Mouse (Mus musculus) forebrain, embryonic 10.5 days (tissue): ENCODE results near the gene Fiz1. TPM values are rescaled to one million over a fixed set of nuclear protein-coding genes. Genes with fewer than 3 reads are reported as not detected.
"Not testable (repeated sequence)": the region's sequence is repeated elsewhere in the genome, so short reads cannot be mapped to it uniquely, and the experiment has no call there.

ENCODE experiments used
- DNase-seq: peaks from one replicate; pipeline ENCODE4 v3.0.0-alpha.2; 2017; ENCODE audit warnings: low spot score; ENCODE audit errors: extremely low spot score
- H3K27ac ChIP-seq: fragments of 300-500 bp; sonication (generic); 2 replicates; pipeline ENCODE4 v1.5.1; 2016; ENCODE audit warnings: mild to moderate bottlenecking
- H3K27me3 ChIP-seq: fragments of 300-500 bp; sonication (generic); 2 replicates; pipeline ENCODE4 v1.6.1; 2016; ENCODE audit warnings: mild to moderate bottlenecking; ENCODE audit not compliant: poor library complexity, severe bottlenecking
- H3K36me3 ChIP-seq: fragments of 300-500 bp; sonication (generic); replicated peaks from 2 replicates; pipeline ENCODE4 v1.6.1; 2016; ENCODE audit warnings: mild to moderate bottlenecking, moderate library complexity
- H3K4me1 ChIP-seq: fragments of 300-500 bp; sonication (generic); 2 replicates; pipeline ENCODE4 v1.6.1; 2016
- H3K4me3 ChIP-seq: fragments of 300-500 bp; sonication (generic); 2 replicates; pipeline ENCODE4 v1.5.1; 2016; ENCODE audit warnings: mild to moderate bottlenecking, moderate library complexity
- H3K9me3 ChIP-seq: fragments of 300-500 bp; sonication (generic); 2 replicates; pipeline ENCODE4 v1.6.1; 2016; ENCODE audit warnings: mild to moderate bottlenecking, moderate library complexity
- WGBS: fragments of 180-500 bp; shearing (Covaris S2); methylation state at CpG from one replicate; pipeline ENCODE4 v1.1.7; 2016; 5-methylcytosine and 5-hydroxymethylcytosine counted together
- polyA plus RNA-seq: library from polyadenylated mRNA; unstranded; fragments of >200 nt; fragmentation: Nextera tagmentation; extraction: Ambion mirVana; gene quantifications from 2 replicates; pipeline ENCODE4 v1.2.1, GENCODE M21; 2016

Gene Fiz1
- polyA plus RNA-seq, 1 experiment from 2014 or later, result 54.0 TPM

DNA sequence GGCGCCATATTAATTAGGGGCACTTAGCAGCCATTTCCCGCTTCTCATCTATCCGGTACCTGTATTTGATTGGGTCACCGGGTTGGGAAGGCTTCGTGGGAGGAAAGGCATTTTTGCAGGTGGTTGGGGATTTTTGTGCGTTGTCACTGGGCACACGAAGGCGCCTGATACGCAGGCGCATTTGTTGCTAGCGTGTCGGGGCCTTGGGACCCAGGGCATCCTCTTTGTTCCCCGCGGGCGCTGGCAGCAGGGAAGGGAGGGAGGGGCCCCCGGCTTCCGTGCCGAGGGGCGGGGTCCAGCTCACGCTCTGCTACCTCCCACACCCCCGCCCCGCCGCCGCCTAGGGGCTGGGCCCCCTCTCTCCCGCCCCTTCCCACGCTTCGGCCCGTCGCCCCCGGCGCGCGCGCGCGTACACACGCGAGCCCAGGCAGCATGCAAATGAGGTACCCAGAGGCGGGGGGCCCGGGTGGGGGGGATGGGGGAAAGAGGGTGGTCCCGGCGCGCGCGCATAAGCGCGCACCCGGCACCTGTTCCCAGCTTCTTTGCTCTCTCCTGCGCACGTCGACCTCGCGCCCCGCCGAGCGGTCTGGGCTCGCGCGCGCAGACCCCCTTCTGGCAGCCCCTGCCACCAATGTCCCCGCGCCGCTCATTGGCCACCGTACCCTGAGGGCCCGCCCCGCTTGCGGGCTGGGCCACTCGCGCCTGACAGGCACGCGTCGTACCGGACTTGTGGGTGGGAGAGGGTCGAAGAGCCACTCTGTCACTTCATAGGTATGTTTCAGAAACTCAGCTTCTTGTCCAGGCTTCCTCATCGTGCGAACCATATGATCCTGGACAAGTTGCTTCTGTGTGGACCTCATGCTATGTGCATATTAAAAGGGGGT lies 863 bp upstream of the Fiz1 start, which contains the start of gene Gm44973:
Gene Gm44973 (plus strand): TSS at position 379 of the 884 bp plus-strand sequence.
- peaks cover 25% of the 10 kb centered on the region for H3K4me1 ChIP-seq
- WGBS, result under 1% methylated on average over 57 of the region's 76 CpGs
- H3K27me3 ChIP-seq, result no peaks in the 10 kb centered on the region
- H3K9me3 ChIP-seq, result peaks cover 16% of the 10 kb centered on the region; the same call in 1 of the 2 replicates
- peak; percentile 95 for DNase-seq
- peaks cover 44% of the 10 kb centered on the region for H3K36me3 ChIP-seq
- peak within 1 kb of the TSS; percentile 73 for H3K4me3 ChIP-seq
- peak within 1 kb of the TSS; percentile 96 for H3K27ac ChIP-seq

DNA sequence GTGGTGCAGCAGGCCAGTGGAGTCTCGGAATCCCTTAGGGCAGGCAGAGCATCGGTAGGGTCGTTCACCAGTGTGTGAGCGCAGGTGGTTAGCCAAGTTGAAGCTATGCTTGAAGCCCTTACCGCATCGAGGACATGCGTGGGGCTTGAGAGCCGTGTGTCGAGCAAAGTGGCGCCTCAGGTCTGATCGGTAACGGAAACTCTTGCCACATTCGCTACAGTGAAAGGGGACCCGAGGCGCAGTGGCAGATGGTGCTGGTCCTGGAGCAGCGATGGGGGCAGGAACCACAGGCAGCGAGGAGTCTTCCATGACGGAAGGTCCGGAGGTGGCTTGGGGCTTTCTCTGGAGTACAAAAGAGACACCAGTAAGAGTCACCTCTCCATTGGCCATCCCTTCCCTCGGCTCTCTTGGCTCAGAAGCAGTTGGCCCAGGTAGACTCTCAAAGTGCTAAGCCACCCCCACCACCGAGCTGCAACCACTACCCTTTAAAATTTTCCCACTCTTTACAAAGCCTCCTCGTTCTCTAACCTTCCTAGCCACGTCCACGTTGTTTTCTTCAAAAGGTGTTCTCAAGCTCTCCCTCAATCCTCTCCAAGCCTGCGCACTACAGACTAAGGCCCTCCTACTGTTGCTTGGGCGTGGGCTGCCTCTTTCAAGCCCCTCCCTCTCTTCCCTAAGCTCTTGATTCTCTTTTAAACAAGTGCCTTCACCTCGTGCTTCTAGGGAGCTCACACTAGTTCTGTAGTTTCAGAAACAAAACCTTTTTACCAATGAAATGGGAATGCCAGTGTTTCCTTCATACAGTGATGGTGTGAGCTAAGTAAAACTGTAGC lies 1.6 kb downstream of the Fiz1 start:
- no peak for DNase-seq
- peak overlapping the region; percentile 73 for H3K4me3 ChIP-seq
- H3K4me1 ChIP-seq, result peaks cover 18% of the 10 kb centered on the region
- 91% methylated on average over 27 of the region's 27 CpGs for WGBS
- no peaks in the 10 kb centered on the region for H3K27me3 ChIP-seq
- H3K9me3 ChIP-seq, result peaks cover 27% of the 10 kb centered on the region
- 0 out of 2 replicates have a peak overlapping the region, but pooled peaks have one; percentile 15 for H3K27ac ChIP-seq
- peaks cover 64% of the 10 kb centered on the region for H3K36me3 ChIP-seq

DNA sequence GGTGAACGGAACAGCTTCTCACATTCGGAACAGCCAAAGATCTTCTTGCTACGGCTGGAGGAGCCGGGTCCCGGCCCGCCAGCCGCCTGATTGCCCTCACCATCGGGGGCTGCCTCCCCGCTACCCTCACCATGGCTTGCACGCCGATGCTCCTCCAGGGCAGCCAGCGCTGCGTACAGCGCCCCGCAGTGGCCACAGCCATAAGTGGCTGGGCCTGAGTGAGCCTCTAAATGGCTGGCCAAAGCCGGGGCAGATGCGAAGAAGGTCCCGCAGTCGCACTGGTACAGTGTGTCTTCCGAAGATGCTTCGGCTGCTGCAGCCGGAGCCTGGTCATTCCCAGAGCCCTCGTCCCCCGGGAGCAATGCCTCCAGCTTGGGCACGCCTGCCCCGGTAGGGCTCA lies 6.3 kb downstream of the Fiz1 start:
- Histone ChIP-seq H3K27me3 (no peaks in the 10 kb centered on the region), H3K36me3 (peaks cover 78% of the 10 kb centered on the region), H3K9me3 (peaks cover 18% of the 10 kb centered on the region), H3K4me3 (no peak overlapping the region), H3K27ac (no peak overlapping the region), H3K4me1 (peaks cover 4% of the 10 kb centered on the region)
- 97% methylated on average over 26 of the region's 26 CpGs for WGBS
- DNase-seq, result no peak

DNA sequence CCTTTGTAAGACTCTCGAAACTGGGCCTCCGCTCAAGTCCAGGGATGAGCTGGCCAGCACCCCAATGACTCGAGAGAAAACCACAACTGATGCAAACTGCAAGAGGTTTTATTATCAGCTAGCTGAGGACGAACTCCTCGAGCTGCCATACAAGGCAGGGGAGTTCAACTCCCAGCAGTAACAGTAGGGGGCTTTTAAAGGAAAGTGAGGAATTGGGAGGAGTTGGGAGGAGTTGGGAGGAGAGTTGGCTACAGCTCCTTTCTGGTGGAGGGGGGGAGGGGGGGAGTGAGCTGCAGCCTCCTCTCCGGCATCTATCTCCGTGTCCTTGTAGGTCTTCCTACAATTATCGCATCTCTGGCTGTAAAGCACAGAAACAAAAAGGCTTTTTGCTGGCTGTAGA lies 11.6 kb downstream of the Fiz1 start:
- not testable (repeated sequence) for H3K4me1 ChIP-seq, DNase-seq, H3K4me3 ChIP-seq, H3K27ac ChIP-seq, H3K27me3 ChIP-seq
- WGBS, result 80% methylated on average over 8 of the region's 8 CpGs
- Histone ChIP-seq H3K9me3 (peaks cover 10% of the 10 kb centered on the region; the same call in 1 of the 2 replicates), H3K36me3 (peaks cover 24% of the 10 kb centered on the region)

DNA sequence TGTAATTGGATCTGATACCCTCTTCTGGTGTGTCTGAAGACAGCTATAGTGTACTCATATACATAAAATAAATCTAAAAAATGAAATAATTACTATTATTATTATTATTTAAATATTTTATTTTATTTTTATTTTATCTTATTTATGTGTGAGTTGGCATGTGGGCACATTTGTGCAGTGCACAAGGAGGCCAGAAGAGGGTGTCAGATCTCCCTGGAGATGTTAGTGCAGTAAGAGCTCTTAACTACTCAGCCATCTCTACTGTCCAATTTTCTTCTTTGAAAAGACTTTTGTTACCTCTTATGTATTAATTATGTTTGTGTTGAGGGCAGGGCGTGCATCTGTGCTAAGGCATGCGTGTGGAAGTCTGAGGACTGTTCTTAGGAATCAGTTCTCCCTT lies 14.6 kb downstream of the Fiz1 start:
- DNase-seq, result no peak
- 52% methylated on average over 2 of the region's 2 CpGs for WGBS
- Histone ChIP-seq H3K27me3 (peaks cover 7% of the 10 kb centered on the region), H3K9me3 (peaks cover 10% of the 10 kb centered on the region), H3K36me3 (no peaks in the 10 kb centered on the region), H3K27ac (no peak overlapping the region), H3K4me3 (no peak overlapping the region), H3K4me1 (peaks cover 19% of the 10 kb centered on the region)

DNA sequence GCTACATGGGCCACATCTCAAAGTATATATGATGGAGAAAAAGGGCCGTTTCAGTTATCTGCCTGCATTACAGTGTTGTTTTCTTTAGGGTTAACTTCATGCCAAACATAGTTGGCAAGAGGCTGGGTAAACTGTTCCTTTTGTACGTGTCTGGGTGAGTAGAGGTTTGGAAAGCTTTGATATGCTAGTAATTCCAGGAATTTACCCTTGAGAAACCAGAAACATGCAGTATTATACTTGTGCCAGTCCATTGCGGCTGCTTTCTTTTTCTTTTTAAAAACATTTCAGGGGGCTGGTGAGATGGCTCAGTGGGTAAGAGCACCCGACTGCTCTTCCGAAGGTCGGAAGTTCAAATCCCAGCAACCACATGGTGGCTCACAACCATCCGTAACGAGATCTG lies 17.6 kb downstream of the Fiz1 start:
- Histone ChIP-seq H3K36me3 (peaks cover 27% of the 10 kb centered on the region), H3K27ac (peak overlapping the region; percentile 90), H3K9me3 (peaks cover 27% of the 10 kb centered on the region), H3K4me3 (peak overlapping the region; percentile 82), H3K4me1 (peaks cover 38% of the 10 kb centered on the region), H3K27me3 (peaks cover 36% of the 10 kb centered on the region)
- WGBS, result 69% methylated on average over 8 of the region's 8 CpGs
- no peak for DNase-seq

DNA sequence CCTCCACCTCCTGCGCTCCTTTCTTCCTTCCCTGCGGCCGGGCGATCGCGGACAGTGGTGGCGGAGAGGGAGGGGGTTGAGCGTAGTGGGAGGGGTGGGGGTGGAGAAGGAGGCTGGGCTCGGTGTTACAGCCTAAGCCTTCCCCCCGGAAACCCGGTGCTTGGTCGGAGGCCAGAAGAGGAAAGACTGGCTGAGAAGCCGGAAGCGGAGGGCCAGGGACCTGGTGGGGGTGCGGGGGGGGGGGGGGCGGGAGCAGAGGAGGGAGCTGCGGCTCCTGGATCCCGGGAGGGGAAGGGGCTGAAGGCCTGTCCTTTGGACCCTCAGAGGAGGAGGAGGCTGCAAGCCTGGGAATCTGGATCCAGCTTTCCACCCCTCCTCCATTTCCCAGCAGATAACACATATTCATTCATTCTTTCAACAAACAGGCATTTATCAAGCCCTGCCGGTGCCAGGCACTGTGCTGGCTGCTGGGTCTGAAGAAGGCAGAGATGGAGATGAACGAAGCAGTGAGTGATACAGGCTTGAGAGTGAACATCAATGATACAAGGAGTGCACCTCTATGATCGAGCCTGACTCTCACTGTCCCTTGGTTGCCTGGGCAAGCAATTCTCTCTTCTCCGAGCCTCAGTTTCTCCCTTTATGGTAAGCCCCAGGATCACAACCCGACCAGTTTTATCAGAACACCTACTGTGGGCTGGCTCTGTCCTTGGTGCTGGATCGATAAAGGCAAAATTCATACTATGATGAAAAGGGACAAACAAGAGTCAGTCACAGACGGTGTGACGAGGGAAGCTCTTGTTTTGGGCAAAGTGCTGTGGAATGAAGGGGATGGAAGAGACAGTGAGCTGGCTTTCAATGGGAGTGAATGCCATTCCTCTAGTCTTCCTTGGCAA lies 18.2 kb downstream of the Fiz1 start, which contains the start of gene Zfp579:
Gene Zfp579 (minus strand): TSS at position 156 of the 893 bp plus-strand sequence.
- 6% methylated on average over 23 of the region's 26 CpGs for WGBS
- Histone ChIP-seq H3K4me1 (peaks cover 38% of the 10 kb centered on the region), H3K27me3 (peaks cover 36% of the 10 kb centered on the region), H3K27ac (peak within 1 kb of the TSS; percentile 90), H3K36me3 (peaks cover 34% of the 10 kb centered on the region), H3K4me3 (peak within 1 kb of the TSS; percentile 82), H3K9me3 (peaks cover 28% of the 10 kb centered on the region)
- peak; percentile 94 for DNase-seq

DNA sequence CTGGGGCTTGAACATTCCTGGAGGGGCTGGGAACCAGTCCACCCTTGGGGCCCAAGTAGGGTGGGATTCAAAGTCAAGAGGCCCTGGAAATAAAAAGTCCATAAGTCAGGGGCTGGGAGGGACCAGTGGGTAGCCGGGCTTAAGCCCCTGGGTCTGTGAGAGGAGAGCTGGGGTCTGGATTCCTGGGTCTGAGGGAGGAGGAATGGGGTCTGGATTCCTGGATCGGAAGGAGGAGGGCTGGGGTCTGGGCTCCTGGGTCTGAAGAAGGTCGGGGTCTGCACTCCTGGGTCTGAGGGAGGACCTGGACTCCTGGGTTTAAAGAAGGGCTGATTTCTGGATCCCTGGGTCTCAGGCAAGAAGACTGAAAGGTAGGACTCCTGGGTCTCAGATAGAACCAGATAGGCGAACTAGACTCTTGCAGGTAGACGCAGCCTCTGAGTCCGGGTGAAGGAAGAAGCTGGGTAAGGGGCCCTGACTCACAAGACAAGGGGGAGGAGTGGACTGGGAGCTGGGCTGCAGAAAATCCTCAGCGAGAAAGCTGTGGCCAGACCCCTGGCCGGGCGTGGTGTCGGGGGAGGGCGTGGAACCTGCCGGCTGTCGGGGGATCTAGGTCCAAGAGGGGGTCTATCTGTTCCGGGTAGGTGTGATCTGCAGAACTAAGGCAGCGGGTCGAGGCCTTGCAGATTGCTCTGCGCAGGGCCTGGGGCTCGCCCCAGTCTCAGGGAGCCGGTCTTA lies 19.1 kb downstream of the Fiz1 start:
- Histone ChIP-seq H3K4me1 (peaks cover 38% of the 10 kb centered on the region), H3K27me3 (peaks cover 36% of the 10 kb centered on the region), H3K27ac (peak overlapping the region; percentile 90), H3K4me3 (peak overlapping the region; percentile 82), H3K9me3 (peaks cover 35% of the 10 kb centered on the region), H3K36me3 (peaks cover 42% of the 10 kb centered on the region)
- no peak for DNase-seq
- 7% methylated on average over 19 of the region's 19 CpGs for WGBS

DNA sequence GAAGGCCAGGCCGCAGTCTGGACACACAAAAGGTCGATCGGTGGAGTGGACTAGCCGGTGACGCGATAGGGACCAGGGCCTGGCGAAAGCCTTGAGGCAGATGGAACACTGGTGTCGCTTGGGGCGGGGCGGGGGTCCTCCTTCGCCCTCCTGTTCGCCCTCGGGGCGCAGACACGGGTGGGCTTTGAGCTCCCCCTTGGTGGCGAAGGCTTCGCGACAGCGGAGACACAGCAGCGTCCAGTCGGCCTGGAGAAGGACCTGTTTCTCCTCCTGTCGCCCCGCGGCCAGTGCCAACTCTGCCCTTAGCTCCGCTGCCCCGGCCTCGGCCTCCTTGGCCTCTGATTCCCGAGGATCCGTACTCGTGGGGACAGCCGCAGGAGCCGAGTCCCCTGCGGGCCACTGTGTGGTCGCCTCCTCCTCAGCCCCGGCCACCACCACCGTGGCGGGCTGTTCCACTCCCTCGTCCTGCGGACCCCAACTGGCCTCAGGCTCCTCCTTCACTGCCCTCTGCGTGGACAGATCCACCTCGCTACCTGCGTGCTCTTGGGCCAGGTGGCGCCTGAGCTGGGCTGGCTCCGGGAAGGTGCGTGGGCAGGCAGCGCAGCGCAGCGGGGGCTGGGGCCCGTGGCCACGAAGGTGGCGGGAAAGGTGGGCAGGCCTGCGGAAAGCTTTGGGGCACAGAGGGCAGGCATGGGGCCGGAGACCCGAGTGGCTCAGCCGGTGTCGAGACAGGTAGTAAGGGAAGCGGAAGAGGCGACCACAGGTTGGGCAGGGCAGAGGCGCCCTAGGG lies 20.3 kb downstream of the Fiz1 start:
- H3K36me3 ChIP-seq, result peaks cover 43% of the 10 kb centered on the region

DNA sequence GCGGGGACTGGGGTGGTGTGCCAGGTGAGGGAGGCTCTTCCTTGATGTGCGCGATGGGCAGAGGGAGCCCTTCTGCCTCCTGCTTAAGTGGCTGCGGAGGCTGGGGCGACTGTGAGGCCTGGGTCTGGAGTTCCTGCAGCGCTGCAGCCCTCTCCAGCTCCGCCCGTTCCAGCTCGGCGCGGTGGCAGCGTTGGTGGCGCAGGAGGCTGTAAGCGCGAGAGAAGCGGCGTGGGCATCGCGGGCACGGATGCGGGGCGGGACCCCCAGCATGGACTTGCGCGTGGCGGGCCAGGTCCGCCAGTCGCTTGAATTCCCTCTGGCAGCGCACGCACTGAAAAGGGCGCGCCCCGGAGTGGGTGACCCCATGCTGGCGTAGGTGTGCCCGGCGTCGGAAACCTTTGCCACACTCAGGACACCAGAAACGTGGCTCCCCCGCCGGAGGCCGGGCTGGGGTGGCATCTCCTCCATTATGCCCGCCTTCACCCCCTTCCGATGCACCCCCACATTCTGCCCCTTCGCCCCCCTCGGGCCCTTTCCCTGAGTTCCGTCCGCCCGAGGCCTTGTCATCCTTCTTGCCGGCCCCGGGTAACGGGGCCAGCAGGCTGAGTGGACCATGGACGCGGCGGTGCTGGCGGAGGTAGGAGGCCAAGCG lies 21.0 kb downstream of the Fiz1 start:
- 23% methylated on average over 55 of the region's 55 CpGs for WGBS
- Histone ChIP-seq H3K4me3 (peak overlapping the region; percentile 82), H3K36me3 (peaks cover 43% of the 10 kb centered on the region)

More for the DNA sequence above, 20.3 kb downstream of the Fiz1 start:
- DNase-seq, result no peak
- Histone ChIP-seq H3K4me3 (peak overlapping the region; percentile 82), H3K27me3 (peaks cover 36% of the 10 kb centered on the region), H3K4me1 (peaks cover 38% of the 10 kb centered on the region), H3K27ac (no peak overlapping the region), H3K9me3 (peaks cover 35% of the 10 kb centered on the region)
- WGBS, result 50% methylated on average over 59 of the region's 59 CpGs

More for the DNA sequence above, 21.0 kb downstream of the Fiz1 start:
- Histone ChIP-seq H3K27me3 (peaks cover 36% of the 10 kb centered on the region), H3K4me1 (peaks cover 38% of the 10 kb centered on the region), H3K9me3 (peaks cover 35% of the 10 kb centered on the region), H3K27ac (0 out of 2 replicates have a peak overlapping the region, but pooled peaks have one; percentile 17)
- DNase-seq, result no peak
